Mouse (Mus musculus) MEL (cell line): Measurements from ENCODE around the gene Mstn.

Source experiments
- CTCF ChIP-seq, 3 experiments: IDR thresholded peaks in 2 of 3; conservative IDR thresholded peaks in 1 of 3; 2 replicates each; pipeline ENCODE4 v1.5.1; 2011 to 2012; ENCODE audit warnings: low read length in 3 of 3, low read depth in 2 of 3, mild to moderate bottlenecking in 2 of 3, improper control_type of control experiment in 1 of 3, inconsistent platforms in 1 of 3, mixed read lengths in 1 of 3, moderate library complexity in 1 of 3; ENCODE audit not compliant: control insufficient read depth in 1 of 3, insufficient read depth in 1 of 3, poor library complexity in 1 of 3, severe bottlenecking in 1 of 3
- EP300 ChIP-seq, 2 experiments: IDR thresholded peaks; 2 replicates each; pipeline ENCODE4 v1.6.1; 2011; ENCODE audit warnings: improper control_type of control experiment in 2 of 2, low read length in 2 of 2, low read depth in 1 of 2, mild to moderate bottlenecking in 1 of 2
- KAT2A ChIP-seq: conservative IDR thresholded peaks from 2 replicates; pipeline ENCODE4 v1.6.1; 2012; ENCODE audit warnings: low read depth, low read length, improper control_type of control experiment, inconsistent platforms
- NRF1 ChIP-seq: IDR thresholded peaks from 2 replicates; pipeline ENCODE4 v1.6.1; 2014; ENCODE audit warnings: low read depth, mild to moderate bottlenecking, inconsistent platforms, low read length, improper control_type of control experiment, moderate library complexity; ENCODE audit not compliant: poor library complexity, insufficient read depth, severe bottlenecking
- TAL1 ChIP-seq: IDR thresholded peaks from 2 replicates; pipeline ENCODE4 v1.6.1; 2012; ENCODE audit warnings: mild to moderate bottlenecking, inconsistent platforms, low read length, moderate library complexity, mixed read lengths
- ZNF384 ChIP-seq: IDR thresholded peaks from 2 replicates; pipeline ENCODE4 v1.6.1; 2012; ENCODE audit warnings: low read depth, mild to moderate bottlenecking, inconsistent platforms, low read length, improper control_type of control experiment

- no peak for TF ChIP-seq CTCF (IDR thresholded peaks at IDR 0.05 in 2 of 3, conservative IDR thresholded peaks at IDR 0.05 in 1 of 3; ENCODE audit: control insufficient read depth in 1 of 3, insufficient read depth in 1 of 3, low read depth in 2 of 3, low read length in 3 of 3, poor library complexity in 1 of 3, severe bottlenecking in 1 of 3)
- TF ChIP-seq NRF1, result no peak
- no peak for TF ChIP-seq TAL1
- no peak for TF ChIP-seq KAT2A
- no peak for TF ChIP-seq ZNF384
- no peak for TF ChIP-seq EP300 (IDR thresholded peaks at IDR 0.05; ENCODE audit: low read depth in 1 of 2, low read length in 2 of 2)
Observed at GRCm38 (mm10) chr1:53085256-53085655, 23.8 kb downstream of the Mstn start.
